Mouse (Mus musculus) gastrocnemius, postnatal 14 days (tissue): ENCODE measurements around the gene Lefty1. TPM values are rescaled to one million over a fixed set of nuclear protein-coding genes. Genes with fewer than 3 reads are reported as not detected.
A peak's percentile ranks its signal among the peaks of the same experiment; 100 is the strongest.
"Not testable (repeated sequence)": the region's sequence is repeated elsewhere in the genome, so short reads cannot be mapped to it uniquely, and the experiment has no call there.

Experiments used
- DNase-seq: peaks from one replicate; pipeline ENCODE4 v3.0.0; 2021; ENCODE audit warnings: mixed read lengths
- intact Hi-C: fragments of 180-260 bp; cut with DNase I; formaldehyde crosslinking; loops from one replicate; pipeline ENCODE4 v1.15.1; 2025; ENCODE audit warnings: low total_unique reads
- total RNA-seq, 2 experiments: library from RNA; stranded (reverse); gene quantifications; 2 replicates each; pipeline ENCODE4 v1.2.3; 2021

The Lefty1 gene
- total RNA-seq, 2 experiments from 2014 or later: 0.44 to 0.53 TPM

DNA sequence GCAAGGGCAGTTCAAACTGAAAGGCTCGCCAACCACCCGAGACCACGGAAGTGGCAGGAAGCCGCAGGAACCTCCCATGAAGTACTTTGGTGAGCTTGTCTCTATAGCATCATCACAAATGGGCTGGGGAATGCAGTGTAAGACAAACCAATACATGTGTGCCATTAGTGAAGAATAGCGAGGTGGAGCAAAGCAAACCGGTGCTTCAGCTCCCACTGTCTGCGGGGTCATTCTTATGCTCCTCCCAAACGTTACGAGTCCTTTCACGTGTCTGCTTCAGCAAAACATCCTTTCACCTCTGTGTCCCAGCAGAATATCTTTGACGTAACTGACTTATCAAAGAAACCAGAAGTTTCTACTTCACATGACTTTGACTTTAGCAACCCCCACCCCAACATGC is 18.4 kb upstream of the Lefty1 start:
- DNase-seq: no peak
- intact Hi-C loops: no loop called here

DNA sequence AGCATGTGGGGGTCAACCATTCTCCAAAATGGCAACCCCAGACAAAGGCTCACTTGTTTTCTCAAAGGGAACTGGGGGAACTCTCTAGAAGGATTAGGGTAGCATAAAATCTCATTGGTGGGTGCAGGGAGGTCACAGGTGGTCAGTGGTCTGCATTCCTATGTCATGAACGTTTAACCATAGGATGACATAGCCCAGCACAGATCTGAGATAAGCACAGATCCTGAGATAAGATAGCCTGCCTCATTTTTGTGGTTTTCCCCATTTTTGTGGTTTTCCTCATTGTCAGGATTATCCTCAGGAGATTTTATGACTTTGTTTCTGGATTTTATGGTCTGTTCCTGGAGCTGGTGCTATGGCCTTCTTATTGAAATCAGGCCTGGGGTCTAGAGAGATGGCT is 17.8 kb upstream of the Lefty1 start:
- intact Hi-C loops: no loop called here
- DNase-seq: no peak

DNA sequence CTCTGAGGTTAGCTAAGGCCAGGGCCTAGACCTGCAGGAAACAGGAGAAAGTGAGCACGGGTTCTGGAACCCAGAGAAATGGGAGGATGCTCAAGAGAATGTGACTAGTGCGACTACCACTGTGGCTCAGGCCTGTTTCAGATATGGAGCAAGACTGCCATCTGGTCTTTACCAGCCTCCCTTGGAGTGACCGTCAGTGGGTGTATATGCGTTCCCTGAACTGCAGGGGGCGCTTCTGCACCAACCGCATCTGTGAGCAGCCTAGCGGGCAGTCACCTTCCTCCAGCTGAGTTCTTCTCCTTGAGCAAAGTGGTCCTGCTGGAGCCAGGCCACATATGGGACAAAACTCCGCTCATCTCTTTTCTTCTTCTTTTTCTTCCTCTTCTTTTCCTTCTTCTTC is 15.1 kb upstream of the Lefty1 start:
- no peak for DNase-seq

DNA sequence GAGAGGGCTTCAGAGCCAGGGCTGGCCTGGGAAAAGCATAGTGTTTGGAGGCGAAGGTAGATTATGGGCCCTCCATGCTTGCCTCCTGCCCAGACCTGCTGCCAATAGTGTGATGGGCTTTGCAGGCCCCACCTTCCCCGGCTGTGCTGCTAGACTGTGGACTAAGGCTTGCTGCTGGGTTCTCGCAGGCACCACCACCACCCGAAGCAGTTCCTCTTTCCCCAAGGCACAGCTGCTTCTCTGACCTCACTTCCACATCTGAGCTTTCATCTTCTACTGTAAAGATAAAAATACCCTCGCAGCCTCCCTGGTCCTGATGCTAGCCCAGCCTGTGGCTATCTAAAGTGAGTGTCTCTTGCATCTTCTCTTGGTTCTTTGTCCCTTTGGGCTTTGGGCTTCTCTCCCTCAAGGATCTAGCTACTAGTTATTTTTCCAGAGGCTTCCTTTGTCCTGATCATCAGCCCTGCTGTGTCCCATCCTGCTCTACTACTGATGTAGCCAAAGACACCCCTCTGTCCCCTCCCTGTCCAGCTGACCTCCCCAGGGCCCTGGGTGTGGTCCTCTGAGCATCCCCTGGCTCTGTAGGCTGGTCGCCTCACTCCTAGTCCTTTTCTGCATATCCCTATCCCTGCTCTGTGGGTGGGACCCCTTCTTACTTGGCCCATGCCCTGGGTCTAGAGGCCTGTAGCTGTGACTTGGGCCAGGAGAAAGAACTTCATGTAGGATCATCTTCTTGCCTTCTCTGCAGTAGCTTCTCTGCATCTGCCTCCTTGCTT is 12.4 kb upstream of the Lefty1 start:
- intact Hi-C loops: no loop called here
- DNase-seq: no peak

More for the DNA sequence above, 15.1 kb upstream of the Lefty1 start:
- intact Hi-C loops: no loop called here

DNA sequence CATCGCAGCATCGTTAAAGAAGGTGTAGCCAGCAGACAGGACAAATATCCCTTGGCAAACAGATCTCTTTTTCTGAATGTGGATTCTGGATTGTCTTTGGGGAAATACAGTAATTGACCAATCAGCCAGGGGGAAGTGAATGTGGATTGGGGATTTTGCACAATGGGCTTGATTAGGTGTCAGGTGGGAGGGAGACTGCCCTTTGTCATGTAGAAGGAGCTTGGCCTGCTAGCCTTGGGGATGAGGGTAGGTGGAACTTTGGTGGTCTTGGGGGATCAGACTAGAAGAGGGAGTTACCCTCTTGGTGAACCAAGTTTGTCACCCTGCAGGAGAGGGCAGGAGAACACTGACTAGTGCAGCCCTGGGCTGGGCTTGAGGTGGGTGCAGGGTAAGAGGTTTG is 10.1 kb upstream of the Lefty1 start:
- intact Hi-C loops: no loop called here
- no peak for DNase-seq

DNA sequence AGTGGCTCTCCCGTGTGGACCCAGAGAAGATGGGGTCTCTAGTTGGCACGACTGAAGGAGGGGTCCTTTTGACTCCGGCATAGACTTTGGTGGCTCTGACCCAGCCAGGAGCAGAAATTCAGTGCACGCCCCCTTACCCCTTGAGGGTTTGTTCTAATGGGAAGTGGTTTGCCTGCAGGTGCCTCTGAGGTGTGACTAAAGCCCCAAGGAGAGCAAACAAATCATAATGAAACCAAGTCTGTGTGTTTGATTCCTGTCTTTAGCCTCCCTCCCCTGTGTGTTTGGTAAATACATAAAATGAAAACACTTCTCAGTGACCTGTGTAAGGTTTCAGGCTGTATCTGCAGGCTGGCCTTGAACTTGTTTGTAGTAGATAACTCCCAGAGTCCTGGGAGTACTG is 8.5 kb upstream of the Lefty1 start:
- intact Hi-C loops: no loop called here
- DNase-seq: no peak

DNA sequence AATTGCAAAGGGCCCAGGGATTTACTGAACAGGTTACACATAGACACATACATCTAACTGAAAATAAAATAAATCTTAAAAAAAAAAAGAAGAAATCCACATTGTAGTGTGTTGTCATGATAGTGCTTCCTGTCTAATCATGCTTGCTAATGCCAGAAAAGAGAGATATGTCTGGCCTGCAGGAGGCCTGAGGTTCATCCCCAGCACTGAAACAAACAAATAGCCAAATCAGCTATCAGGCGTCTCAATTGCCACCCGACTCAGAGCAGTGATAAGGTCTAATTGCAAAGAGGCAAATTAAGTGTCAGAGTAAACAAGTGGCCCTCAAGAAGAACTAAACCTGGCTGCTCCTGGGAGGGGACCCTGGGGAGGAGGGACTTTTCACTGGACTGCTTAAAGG is 5.2 kb upstream of the Lefty1 start:
- DNase-seq: no peak
- intact Hi-C loops: no loop called here

DNA sequence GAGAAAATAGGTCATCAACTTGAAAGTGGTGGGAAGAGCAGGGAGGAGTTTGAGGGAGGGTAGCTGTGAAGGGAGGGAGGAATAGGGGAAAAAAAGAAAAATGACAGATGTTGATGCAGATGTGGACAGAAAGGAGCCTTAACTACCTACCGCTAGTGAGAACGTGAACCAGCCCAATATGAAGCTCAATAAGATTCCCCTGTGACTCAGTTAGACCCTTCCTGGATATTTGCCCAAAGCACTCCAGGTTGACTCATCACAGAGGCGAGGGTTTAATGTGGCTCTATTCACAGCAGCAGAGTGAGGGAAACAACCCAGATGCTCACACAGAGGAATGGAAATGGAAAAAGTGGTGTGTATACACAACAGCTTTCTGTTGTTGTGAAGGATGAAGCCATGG is 3.7 kb upstream of the Lefty1 start:
- intact Hi-C loops: no loop called here
- DNase-seq: no peak

DNA sequence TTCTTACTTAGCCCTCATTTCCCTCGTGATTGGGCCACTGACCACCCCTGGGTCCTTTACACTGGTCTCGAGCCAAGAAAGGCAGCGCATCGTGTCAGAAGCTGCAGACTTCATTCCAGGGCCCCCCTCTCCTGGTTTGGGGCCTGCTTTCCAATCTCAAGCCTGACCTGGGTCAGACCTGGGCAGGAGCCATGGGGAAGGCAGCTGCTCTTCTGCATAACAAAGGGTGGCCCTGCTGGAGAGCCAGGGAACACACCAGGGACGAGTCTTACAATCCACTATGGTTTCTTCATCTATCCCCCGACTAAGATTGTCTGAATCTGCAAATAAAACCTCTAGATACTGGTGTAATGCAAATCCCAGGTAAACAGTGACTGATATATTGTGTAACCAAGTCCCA is 1.2 kb upstream of the Lefty1 start:
- no peak for DNase-seq
- intact Hi-C loops: no loop called here

DNA sequence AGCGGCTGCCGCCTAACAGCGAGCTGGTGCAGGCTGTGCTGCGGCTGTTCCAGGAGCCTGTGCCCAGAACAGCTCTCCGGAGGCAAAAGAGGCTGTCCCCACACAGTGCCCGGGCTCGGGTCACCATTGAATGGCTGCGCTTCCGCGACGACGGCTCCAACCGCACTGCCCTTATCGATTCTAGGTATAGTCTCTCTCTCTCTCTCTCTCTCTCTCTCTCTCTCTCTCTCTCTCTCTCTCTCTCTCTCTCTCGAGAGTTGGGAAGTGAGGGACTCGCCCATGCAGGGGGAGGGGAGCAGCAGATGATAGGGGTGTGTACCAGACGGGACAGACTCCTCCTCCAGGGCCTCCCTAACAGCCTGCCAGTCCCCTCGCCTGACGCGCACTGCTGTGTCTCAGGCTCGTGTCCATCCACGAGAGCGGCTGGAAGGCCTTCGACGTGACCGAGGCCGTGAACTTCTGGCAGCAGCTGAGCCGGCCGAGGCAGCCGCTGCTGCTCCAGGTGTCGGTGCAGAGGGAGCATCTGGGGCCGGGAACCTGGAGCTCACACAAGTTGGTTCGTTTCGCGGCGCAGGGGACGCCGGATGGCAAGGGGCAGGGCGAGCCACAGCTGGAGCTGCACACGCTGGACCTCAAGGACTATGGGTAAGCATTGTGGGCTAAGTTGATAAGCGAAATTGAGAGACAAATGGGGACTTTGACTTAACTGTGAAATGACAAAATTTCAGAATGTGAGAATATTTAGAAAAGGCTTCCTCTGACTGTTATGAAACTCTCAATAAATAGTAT is 2.0 kb downstream of the Lefty1 start:
- peak; percentile 67 for DNase-seq
- intact Hi-C loops: not testable (repeated sequence)

DNA sequence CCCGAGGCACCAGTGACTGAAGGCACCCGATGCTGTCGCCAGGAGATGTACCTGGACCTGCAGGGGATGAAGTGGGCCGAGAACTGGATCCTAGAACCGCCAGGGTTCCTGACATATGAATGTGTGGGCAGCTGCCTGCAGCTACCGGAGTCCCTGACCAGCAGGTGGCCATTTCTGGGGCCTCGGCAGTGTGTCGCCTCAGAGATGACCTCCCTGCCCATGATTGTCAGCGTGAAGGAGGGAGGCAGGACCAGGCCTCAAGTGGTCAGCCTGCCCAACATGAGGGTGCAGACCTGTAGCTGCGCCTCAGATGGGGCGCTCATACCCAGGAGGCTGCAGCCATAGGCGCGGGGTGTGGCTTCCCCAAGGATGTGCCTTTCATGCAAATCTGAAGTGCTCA is 2.8 kb downstream of the Lefty1 start:
- DNase-seq, intact Hi-C loops: not testable (repeated sequence)

DNA sequence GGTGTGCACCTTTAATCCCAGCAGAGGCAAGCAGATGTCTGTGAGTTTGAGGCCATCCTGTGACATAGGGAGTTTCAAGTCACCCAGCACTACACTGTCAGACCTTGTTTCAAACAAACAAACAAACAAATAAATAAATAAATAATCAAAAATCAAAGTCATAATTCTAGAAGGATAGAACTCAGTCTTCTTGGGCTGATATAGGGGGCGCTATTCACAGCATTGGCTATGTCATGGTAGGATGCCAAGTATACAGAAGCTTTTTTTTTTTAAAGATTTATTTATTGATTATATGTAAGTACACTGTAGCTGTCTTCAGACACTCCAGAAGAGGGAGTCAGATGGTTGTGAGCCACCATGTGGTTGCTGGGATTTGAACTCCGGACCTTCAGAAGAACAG is 4.0 kb downstream of the Lefty1 start:
- DNase-seq, intact Hi-C loops: not testable (repeated sequence)

DNA sequence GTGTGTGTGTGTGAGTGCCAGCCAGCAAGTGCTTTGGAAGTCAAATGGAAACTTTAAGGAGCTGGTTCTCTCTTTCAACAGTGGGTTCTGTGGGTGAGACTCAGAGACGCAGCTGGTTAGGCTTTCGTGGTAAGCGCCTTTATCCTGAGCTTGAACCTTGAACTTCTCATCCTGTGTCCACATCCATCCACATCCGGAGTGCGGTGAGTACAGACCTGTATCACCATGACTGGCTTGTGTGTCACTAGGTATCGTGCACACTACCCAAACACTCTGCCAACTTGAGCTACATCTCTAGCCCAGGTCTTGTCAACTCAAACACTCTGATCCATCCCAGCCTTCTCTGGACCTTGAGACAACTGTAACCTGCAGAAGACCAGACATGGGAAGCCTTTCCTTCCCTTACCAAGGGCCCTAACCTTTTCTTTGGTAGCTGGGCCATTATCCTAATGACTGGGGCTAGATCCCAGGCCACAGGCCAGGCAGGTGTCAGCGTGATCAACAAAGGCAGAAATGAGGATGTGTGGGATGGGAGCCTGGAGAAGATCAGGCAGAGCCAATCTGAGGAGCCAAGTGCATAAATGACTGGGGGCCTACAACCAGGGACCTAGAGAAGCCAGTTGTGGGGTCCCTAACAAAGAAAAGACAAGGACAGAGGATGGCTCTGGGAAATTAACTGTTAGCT is 6.1 kb downstream of the Lefty1 start:
- DNase-seq: no peak
- intact Hi-C loops: no loop called here

DNA sequence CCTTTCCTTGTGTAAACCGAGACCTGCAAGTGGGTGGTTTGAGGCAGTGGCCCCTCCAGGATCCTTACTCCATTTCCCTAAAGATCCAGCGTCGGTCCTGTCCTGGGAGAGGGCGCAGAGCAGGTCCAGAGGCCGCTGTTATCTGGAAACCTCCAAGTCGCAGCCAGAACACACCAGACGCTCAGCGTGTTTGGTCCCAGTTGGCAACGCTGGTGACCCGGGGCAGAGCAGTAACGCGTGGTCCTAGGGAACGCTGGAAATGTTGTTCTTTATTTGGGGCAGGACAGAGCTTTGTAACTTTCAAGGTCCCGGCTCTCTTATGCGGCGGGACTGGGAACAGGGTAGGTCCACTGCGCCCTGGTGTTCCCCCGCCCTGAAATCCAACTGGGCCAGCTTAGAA is 6.9 kb downstream of the Lefty1 start:
- intact Hi-C loops: no loop called here

DNA sequence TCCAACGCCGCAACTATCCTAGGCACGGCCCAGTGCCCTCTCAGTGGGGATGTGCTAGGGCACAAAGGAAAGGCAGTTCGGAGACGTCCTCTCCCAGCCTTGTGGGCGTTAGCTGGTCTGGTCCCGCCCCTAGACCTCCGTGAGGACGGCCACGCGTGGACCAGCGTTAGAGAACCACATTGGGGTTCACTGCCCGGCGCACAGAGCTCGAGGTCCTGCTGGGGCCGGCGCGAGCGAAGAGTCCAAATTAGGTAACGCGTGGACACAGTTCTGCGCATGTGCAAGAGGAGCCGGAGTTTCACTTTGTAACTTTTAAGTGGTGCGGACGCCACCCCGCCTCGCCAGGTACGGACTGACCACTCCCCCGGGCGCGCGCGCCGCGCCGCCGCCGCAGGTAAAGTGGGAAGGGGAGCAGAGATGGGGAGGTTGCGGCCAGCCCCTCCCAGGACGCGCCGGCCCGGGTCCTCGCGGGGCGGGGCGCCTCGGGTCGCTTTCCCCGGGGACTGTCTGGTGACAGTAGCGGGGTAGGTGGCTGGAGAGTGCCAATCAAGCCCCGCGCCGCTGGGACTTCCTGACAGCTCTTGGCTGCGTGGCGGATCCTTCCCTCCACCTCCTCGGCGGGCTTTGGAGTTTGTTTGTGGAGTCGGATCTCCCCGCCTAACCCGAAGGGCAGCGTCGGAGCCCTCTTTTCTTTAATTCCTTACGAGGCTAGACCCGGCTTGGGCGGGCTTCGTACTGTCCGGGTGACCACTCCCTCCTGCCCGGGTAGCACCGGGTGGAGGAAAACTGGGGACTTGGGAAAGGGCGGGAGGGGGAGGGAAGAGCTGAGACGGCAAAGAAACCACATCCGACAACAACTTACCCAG is 7.6 kb downstream of the Lefty1 start, which contains the start of gene Tmem63a:
Gene Tmem63a, plus strand, starts transcription at position 179 of the 866 bp plus-strand sequence.
- peak; percentile 79 for DNase-seq
- intact Hi-C loops: no loop called here

More for the DNA sequence above, 6.9 kb downstream of the Lefty1 start:
- no peak for DNase-seq

DNA sequence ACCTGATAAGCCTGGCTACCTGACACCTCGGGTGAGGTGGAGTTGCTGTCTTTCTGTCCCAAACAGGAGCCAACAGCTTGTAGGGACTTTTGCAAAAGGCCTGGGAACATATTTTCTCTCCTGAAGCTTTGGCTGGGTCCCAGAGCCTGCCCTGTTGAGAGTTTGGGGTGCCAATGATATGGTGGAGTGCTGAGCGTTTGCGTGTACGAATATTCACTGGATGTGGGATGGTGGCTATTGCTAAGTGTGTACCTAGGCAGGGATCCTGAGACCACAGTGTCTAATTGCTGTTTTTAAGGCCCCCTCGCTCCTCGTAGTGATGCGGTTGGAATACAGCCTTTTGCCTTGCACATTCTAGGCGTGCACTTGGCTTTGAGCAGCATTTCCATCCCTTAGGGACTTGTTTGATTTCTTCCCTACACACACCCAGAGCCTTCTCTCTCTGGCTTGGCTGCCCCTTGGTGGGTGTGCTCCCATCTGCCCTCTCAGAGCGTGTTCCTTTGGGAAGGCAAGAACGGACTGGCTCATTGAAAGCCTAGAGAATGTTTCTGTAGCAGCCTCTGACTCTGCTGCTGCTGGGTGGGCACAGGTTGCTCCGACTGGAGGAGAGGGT is 8.3 kb downstream of the Lefty1 start:
- DNase-seq: peak; percentile 38
- intact Hi-C loops: no loop called here

DNA sequence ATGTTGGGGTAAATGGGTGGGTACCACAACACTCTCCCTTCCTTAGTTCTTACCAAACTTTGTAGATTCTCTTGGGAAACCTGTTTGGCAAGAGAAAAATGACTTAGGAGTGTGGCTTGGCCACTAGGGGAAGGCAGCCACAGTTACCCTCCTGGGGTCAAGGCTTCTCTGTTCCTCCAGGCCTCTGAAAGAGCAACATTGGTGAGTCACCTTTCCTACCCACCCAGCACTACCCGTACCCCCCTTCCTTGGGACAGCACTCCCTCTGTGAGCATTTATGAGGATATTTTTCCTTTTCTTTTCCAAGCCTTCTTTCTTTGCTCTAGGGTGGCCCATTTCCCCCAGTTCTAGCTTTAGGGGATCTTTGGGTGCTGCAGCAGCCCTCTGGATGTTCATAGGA is 9.1 kb downstream of the Lefty1 start:
- no peak for DNase-seq
- intact Hi-C loops: no loop called here

DNA sequence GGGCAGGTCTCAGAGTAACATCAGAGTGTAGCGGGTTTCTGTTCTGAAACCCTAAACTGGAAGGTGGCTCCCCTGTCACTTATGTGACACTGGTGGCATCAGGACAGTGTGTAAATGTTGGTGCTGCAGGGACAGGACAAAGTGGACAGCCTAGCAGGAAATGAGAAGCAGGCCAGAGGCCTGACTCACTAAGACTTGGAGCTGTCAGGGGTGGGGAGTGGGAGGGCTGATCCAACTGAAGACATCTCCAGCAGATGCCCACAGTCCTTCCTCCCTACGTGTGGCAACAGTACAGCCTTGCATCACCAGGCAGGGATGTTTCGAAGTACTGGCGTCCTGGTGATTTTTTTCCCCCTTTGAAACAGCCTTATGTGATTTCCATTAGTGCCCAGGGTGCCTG is 9.7 kb downstream of the Lefty1 start:
- intact Hi-C loops: no loop called here
- no peak for DNase-seq
